Comparison of ENCODE assay signal across 10 mouse cellular contexts in genomic region chr5:44223341-44223881, GRCm38 (mm10). TPM values are rescaled to one million over a fixed set of nuclear protein-coding genes. Genes with fewer than 3 reads are reported as not detected.
A peak's percentile ranks its signal among the peaks of the same experiment; 100 is the strongest.
DNase-seq lines count a peak whose midpoint lies in the region; ATAC-seq and TF ChIP-seq lines count a peak whose summit lies in the region.
"Had no signal": no experiment of that assay in that cellular context is flagged by ENCODE, and none has a peak within 500 bp of the region (broad histone marks: within the 10 kb centered on the region; RNA-seq: fewer than 3 reads in every experiment).

No protein-coding gene starts in this region.

- H3K27me3 ChIP-seq in G1E (ENCODE audit: insufficient read depth, low read length), result no peaks in the 10 kb centered on the region
- H3K27me3 ChIP-seq: embryonic facial prominence, embryonic 13.5 days; stomach, embryonic 15.5 days had no signal

- peaks cover 43% of the 10 kb centered on the region for H3K36me3 ChIP-seq in G1E (replicated peaks)
- H3K36me3 ChIP-seq: embryonic facial prominence, embryonic 13.5 days; stomach, embryonic 15.5 days had no signal

- no peaks in the 10 kb centered on the region for H3K9me3 ChIP-seq in G1E (replicated peaks)
- H3K9me3 ChIP-seq: embryonic facial prominence, embryonic 13.5 days; stomach, embryonic 15.5 days had no signal

- DNase-seq in gastrocnemius, adult 18-20 months (ENCODE audit: low spot score), result peak; percentile 9
- DNase-seq in gastrocnemius, postnatal 14 days, result no peak
- DNase-seq in G1E (ENCODE audit: low spot score), result peak; percentile 18
- DNase-seq in cerebellum, adult 11-12 months, result no peak
- DNase-seq in layer of hippocampus, adult 8-10 months (ENCODE audit: low spot score in 2 of 2), result no peak
- no peak for DNase-seq in ovary, postnatal 14 days (ENCODE audit: low spot score)

- intact Hi-C loops in gastrocnemius, postnatal 14 days (cut with DNase I; ENCODE audit: low total_unique reads), result no loop called here

- H3K4me3 ChIP-seq in G1E (ENCODE audit: low read depth, low read length), result peak overlapping the region; percentile 57; the same call in 1 of the 2 replicates
- H3K4me3 ChIP-seq: embryonic facial prominence, embryonic 13.5 days; stomach, embryonic 15.5 days had no signal

- TF ChIP-seq CTCF in G1E (IDR thresholded peaks at IDR 0.05; ENCODE audit: low read depth, low read length), result no peak

- peak; percentile 50 for ATAC-seq in G1E (ENCODE audit: extremely low read depth, insufficient number of reproducible peaks, low FRiP score, poor library complexity, severe bottlenecking)
- ATAC-seq in erythroid progenitor cell, adult 5-6 weeks (replicated peaks; ENCODE audit: low FRiP score, poor library complexity, severe bottlenecking), result peak; percentile 70
- peak; percentile 43 for ATAC-seq in megakaryocyte progenitor cell, adult 5-6 weeks (replicated peaks; ENCODE audit: poor library complexity)

- H3K4me1 ChIP-seq in G1E (ENCODE audit: insufficient read depth, low read depth, low read length), result peaks cover 56% of the 10 kb centered on the region

RNA-seq across cellular contexts. Expression of gene Tapt1, which starts 3.0 kb away (rescaled TPM):
- 10 to 100 TPM; 39.8 to 41.2 TPM for total RNA-seq in gastrocnemius, adult 18-20 months (2021)
- 10 to 100 TPM; 25.4 to 27.7 TPM for total RNA-seq in gastrocnemius, postnatal 14 days (2021)
- total RNA-seq in G1E (2014; fragmentation: Nextera tagmentation) (57.9 and 58.3 TPM in 2 replicates), G1E (2017) (52.8 and 60.1 TPM in 2 replicates)
- polyA plus RNA-seq in G1E (2012), result 20.1 and 21.6 TPM in 2 replicates
- 200 and 222 TPM in 2 replicates for total RNA-seq in erythroid progenitor cell, adult 5-6 weeks (2015; ENCODE audit: low replicate concordance)
- 235 and 267 TPM in 2 replicates for total RNA-seq in erythroid progenitor cell, adult 5-6 weeks (2017; ENCODE audit: low replicate concordance)
- total RNA-seq in megakaryocyte progenitor cell, adult 5-6 weeks (2015), result 60.7 and 72.6 TPM in 2 replicates
- 68.6 and 75.2 TPM in 2 replicates for total RNA-seq in megakaryocyte progenitor cell, adult 5-6 weeks (2017)
- 10 to 100 TPM; 41.3 to 51.6 (median 46.6) TPM for total RNA-seq in layer of hippocampus, adult 8-10 months (2022)

Comparison
In these comparisons a context has a peak if more than half of its experiments do, and no peak if none do; other contexts are left out.
1. DNase-seq: peak in gastrocnemius, adult 18-20 months (single experiment) and G1E (single experiment); none in gastrocnemius, postnatal 14 days (single experiment), cerebellum, adult 11-12 months (single experiment), layer of hippocampus, adult 8-10 months (0 of 2) and ovary, postnatal 14 days (single experiment).
2. Peak in every context shown above with its lines, with median percentiles within 50 percentile points of each other: ATAC-seq.